Mouse (Mus musculus) liver, postnatal 0 days (tissue): ENCODE measurements around the gene Tmem258.

Experiments
- CTCF ChIP-seq: sonication (generic); IDR thresholded peaks from 2 replicates; pipeline ENCODE4 v1.5.1; 2016; ENCODE audit warnings: antibody characterized with exemption, low read depth
- EP300 ChIP-seq: IDR thresholded peaks from 2 replicates; pipeline ENCODE4 v1.6.1; 2016; ENCODE audit warnings: antibody characterized with exemption, low read depth, mild to moderate bottlenecking

- no peak for TF ChIP-seq CTCF
- peak; percentile 88 for TF ChIP-seq EP300
Observed at GRCm38 (mm10) chr19:10203146-10203847, 517 bp upstream of the Tmem258 start.
